Mouse (Mus musculus) forebrain, embryonic 15.5 days (tissue): ENCODE data around the gene Glipr2. TPM values are rescaled to one million over a fixed set of nuclear protein-coding genes. Genes with fewer than 3 reads are reported as not detected.

ENCODE experiments used
- ATAC-seq: fragments of 200-750 bp; cut with Nextera tagmentation; replicated peaks from 2 replicates; pipeline ENCODE4 v1.8.0; 2017; ENCODE audit warnings: mild to moderate bottlenecking, moderate TSS enrichment, moderate library complexity
- H3K27ac ChIP-seq: fragments of 300-500 bp; sonication (generic); replicated peaks from 2 replicates; pipeline ENCODE4 v1.5.1; 2015; ENCODE audit warnings: mild to moderate bottlenecking, inconsistent platforms
- H3K27me3 ChIP-seq: fragments of 300-500 bp; sonication (generic); 2 replicates; pipeline ENCODE4 v1.6.1; 2015; ENCODE audit warnings: inconsistent platforms
- H3K36me3 ChIP-seq: fragments of 300-500 bp; sonication (generic); 2 replicates; pipeline ENCODE4 v1.6.1; 2015; ENCODE audit warnings: mild to moderate bottlenecking, inconsistent platforms
- H3K4me1 ChIP-seq: fragments of 300-500 bp; sonication (generic); 2 replicates; pipeline ENCODE4 v1.6.1; 2015; ENCODE audit warnings: inconsistent platforms
- H3K4me2 ChIP-seq: fragments of 300-500 bp; sonication (generic); replicated peaks from 2 replicates; pipeline ENCODE4 v1.6.1; 2015; ENCODE audit warnings: mild to moderate bottlenecking, inconsistent platforms
- H3K4me3 ChIP-seq: fragments of 300-500 bp; sonication (generic); 2 replicates; pipeline ENCODE4 v1.5.1; 2015; ENCODE audit warnings: mild to moderate bottlenecking, inconsistent platforms
- H3K9ac ChIP-seq: fragments of 300-500 bp; sonication (generic); replicated peaks from 2 replicates; pipeline ENCODE4 v1.6.1; 2015; ENCODE audit warnings: mild to moderate bottlenecking, inconsistent platforms
- H3K9me3 ChIP-seq: fragments of 300-500 bp; sonication (generic); 2 replicates; pipeline ENCODE4 v1.6.1; 2016; ENCODE audit warnings: inconsistent platforms
- WGBS: fragments of 180-500 bp; shearing (Covaris S2); methylation state at CpG from one replicate; pipeline ENCODE4 v1.1.7; 2015; ENCODE audit warnings: mixed read lengths; 5-methylcytosine and 5-hydroxymethylcytosine counted together
- polyA plus RNA-seq: library from polyadenylated mRNA; unstranded; fragments of >200 nt; fragmentation: Nextera tagmentation; extraction: Ambion mirVana; gene quantifications from 2 replicates; pipeline ENCODE4 v1.2.1, GENCODE M21; 2015

Gene Glipr2
- polyA plus RNA-seq, 1 experiment from 2014 or later: 30.0 TPM

GRCm38 (mm10) chr4:43957846-43958461 lies 753 bp downstream of the Glipr2 start:
- Histone ChIP-seq H3K36me3 (no peaks in the 10 kb centered on the region), H3K4me2 (peak overlapping the region; percentile 71), H3K9ac (peak overlapping the region; percentile 63), H3K9me3 (no peaks in the 10 kb centered on the region), H3K27ac (peak overlapping the region; percentile 50), H3K27me3 (no peaks in the 10 kb centered on the region), H3K4me3 (peak overlapping the region; percentile 71), H3K4me1 (peaks cover 15% of the 10 kb centered on the region)
- WGBS: under 1% methylated on average over 26 of the region's 26 CpGs
- ATAC-seq: peak; percentile 87

- 76% methylated on average over 9 of the region's 9 CpGs for WGBS
- no peak overlapping the region for H3K9ac ChIP-seq
- H3K4me1 ChIP-seq: peaks cover 15% of the 10 kb centered on the region
- H3K4me2 ChIP-seq: no peak overlapping the region
- H3K27me3 ChIP-seq: no peaks in the 10 kb centered on the region
- H3K36me3 ChIP-seq: no peaks in the 10 kb centered on the region
- no peak overlapping the region for H3K4me3 ChIP-seq
- no peak overlapping the region for H3K27ac ChIP-seq
- no peaks in the 10 kb centered on the region for H3K9me3 ChIP-seq
- ATAC-seq: no peak
Measured at GRCm38 (mm10) chr4:43959523-43960179, 2.5 kb downstream of the Glipr2 start.

GRCm38 (mm10) chr4:43960207-43960606 lies 3.0 kb downstream of the Glipr2 start:
- H3K9ac ChIP-seq: no peak overlapping the region
- no peaks in the 10 kb centered on the region for H3K9me3 ChIP-seq
- H3K4me3 ChIP-seq: no peak overlapping the region
- H3K4me1 ChIP-seq: peaks cover 15% of the 10 kb centered on the region
- H3K27ac ChIP-seq: no peak overlapping the region
- no peak for ATAC-seq
- no peak overlapping the region for H3K4me2 ChIP-seq
- no peaks in the 10 kb centered on the region for H3K36me3 ChIP-seq
- H3K27me3 ChIP-seq: no peaks in the 10 kb centered on the region
- 88% methylated on average over 6 of the region's 6 CpGs for WGBS

- no peak overlapping the region for H3K9ac ChIP-seq
- WGBS: 44% methylated on average over 2 of the region's 2 CpGs
- H3K4me3 ChIP-seq: no peak overlapping the region
- no peaks in the 10 kb centered on the region for H3K27me3 ChIP-seq
- H3K36me3 ChIP-seq: no peaks in the 10 kb centered on the region
- no peak overlapping the region for H3K27ac ChIP-seq
- peaks cover 8% of the 10 kb centered on the region for H3K4me1 ChIP-seq
- no peak for ATAC-seq
- H3K9me3 ChIP-seq: no peaks in the 10 kb centered on the region
- H3K4me2 ChIP-seq: no peak overlapping the region
Measured at GRCm38 (mm10) chr4:43964326-43964833, 7.2 kb downstream of the Glipr2 start.

GRCm38 (mm10) chr4:43964951-43965684 lies 7.9 kb downstream of the Glipr2 start:
- Histone ChIP-seq H3K36me3 (no peaks in the 10 kb centered on the region), H3K4me1 (peaks cover 10% of the 10 kb centered on the region), H3K27me3 (no peaks in the 10 kb centered on the region), H3K4me2 (no peak overlapping the region), H3K4me3 (no peak overlapping the region), H3K27ac (no peak overlapping the region), H3K9me3 (no peaks in the 10 kb centered on the region), H3K9ac (no peak overlapping the region)
- ATAC-seq: no peak
- WGBS: 49% methylated on average over 4 of the region's 4 CpGs

- Histone ChIP-seq H3K4me1 (peaks cover 10% of the 10 kb centered on the region), H3K9ac (no peak overlapping the region), H3K9me3 (no peaks in the 10 kb centered on the region), H3K36me3 (no peaks in the 10 kb centered on the region), H3K4me3 (no peak overlapping the region), H3K27ac (no peak overlapping the region), H3K4me2 (no peak overlapping the region), H3K27me3 (no peaks in the 10 kb centered on the region)
- no peak for ATAC-seq
- WGBS: 85% methylated on average over 7 of the region's 7 CpGs
Measured at GRCm38 (mm10) chr4:43965856-43966535, 8.8 kb downstream of the Glipr2 start.

GRCm38 (mm10) chr4:43968650-43969049 lies 11.4 kb downstream of the Glipr2 start:
- Histone ChIP-seq H3K9ac (no peak overlapping the region), H3K9me3 (no peaks in the 10 kb centered on the region), H3K27ac (no peak overlapping the region), H3K36me3 (no peaks in the 10 kb centered on the region), H3K4me2 (no peak overlapping the region), H3K4me3 (no peak overlapping the region), H3K27me3 (no peaks in the 10 kb centered on the region), H3K4me1 (peaks cover 19% of the 10 kb centered on the region)
- WGBS: 56% methylated on average over 13 of the region's 13 CpGs
- ATAC-seq: no peak

- peak; percentile 69 for ATAC-seq
- H3K4me3 ChIP-seq: no peak overlapping the region
- no peak overlapping the region for H3K9ac ChIP-seq
- no peaks in the 10 kb centered on the region for H3K27me3 ChIP-seq
- H3K4me2 ChIP-seq: peak overlapping the region; percentile 6; the same call in 1 of the 2 replicates
- H3K4me1 ChIP-seq: peaks cover 19% of the 10 kb centered on the region
- 0 out of 2 replicates have a peak overlapping the region, but pooled peaks have one; percentile 19 for H3K27ac ChIP-seq
- 14% methylated on average over 4 of the region's 4 CpGs for whole genome bisulfite sequencing
- H3K36me3 ChIP-seq: no peaks in the 10 kb centered on the region
- H3K9me3 ChIP-seq: no peaks in the 10 kb centered on the region
Measured at GRCm38 (mm10) chr4:43969373-43969772, 12.2 kb downstream of the Glipr2 start.

GRCm38 (mm10) chr4:43970393-43971330 lies 13.5 kb downstream of the Glipr2 start:
- H3K27ac ChIP-seq: no peak overlapping the region
- H3K36me3 ChIP-seq: no peaks in the 10 kb centered on the region
- no peak overlapping the region for H3K4me3 ChIP-seq
- no peak overlapping the region for H3K4me2 ChIP-seq
- peaks cover 19% of the 10 kb centered on the region for H3K4me1 ChIP-seq
- 86% methylated on average over 20 of the region's 20 CpGs for WGBS
- no peak for ATAC-seq
- no peaks in the 10 kb centered on the region for H3K27me3 ChIP-seq
- H3K9ac ChIP-seq: no peak overlapping the region
- H3K9me3 ChIP-seq: no peaks in the 10 kb centered on the region

- no peaks in the 10 kb centered on the region for H3K9me3 ChIP-seq
- peaks cover 19% of the 10 kb centered on the region for H3K4me1 ChIP-seq
- H3K36me3 ChIP-seq: no peaks in the 10 kb centered on the region
- no peak overlapping the region for H3K4me3 ChIP-seq
- H3K9ac ChIP-seq: no peak overlapping the region
- no peak for ATAC-seq
- no peak overlapping the region; the same call in 1 of the 2 replicates for H3K27ac ChIP-seq
- no peak overlapping the region for H3K4me2 ChIP-seq
- WGBS: 69% methylated on average over 9 of the region's 9 CpGs
- no peaks in the 10 kb centered on the region for H3K27me3 ChIP-seq
Measured at GRCm38 (mm10) chr4:43971541-43972136, 14.4 kb downstream of the Glipr2 start.
